Mouse (Mus musculus): ENCODE measurements around the gene Olig1. TPM values are rescaled to one million over a fixed set of nuclear protein-coding genes. Genes with fewer than 3 reads are reported as not detected.
A peak's percentile ranks its signal among the peaks of the same experiment; 100 is the strongest.

Olig1 gene
- polyA plus RNA-seq, 1 experiment from 2014 or later: 0.08 TPM

GRCm38 (mm10) chr16:91225233-91226037, 44.1 kb upstream of the Olig1 start, which contains the start of gene Olig2:
TSS of gene Olig2 (plus strand) at chr16:91225457.
- Histone ChIP-seq H3K27ac (ENCODE audit: low read depth) (no peak within 1 kb of the TSS), H3K4me2 (peak within 1 kb of the TSS; percentile 54), H3K9ac (no peak within 1 kb of the TSS), H3K9me3 (ENCODE audit: low read depth, low read length) (no peaks in the 10 kb centered on the region), H3K36me3 (ENCODE audit: insufficient read depth) (no peaks in the 10 kb centered on the region), H3K4me1 (ENCODE audit: insufficient read depth) (no peaks in the 10 kb centered on the region), H3K27me3 (ENCODE audit: insufficient read depth, low read length) (peaks cover 100% of the 10 kb centered on the region), H3K4me3 (ENCODE audit: low read depth, low read length) (peak within 1 kb of the TSS; percentile 24)
- ATAC-seq (ENCODE audit: insufficient read depth) (peak; percentile 60; the same call in 1 of the 2 replicates), DNase-seq (peak; percentile 61)
- no peak for TF ChIP-seq CTCF (IDR thresholded peaks at IDR 0.05; ENCODE audit: low read depth)
- WGBS: under 1% methylated on average over 53 of the region's 53 CpGs

DNA sequence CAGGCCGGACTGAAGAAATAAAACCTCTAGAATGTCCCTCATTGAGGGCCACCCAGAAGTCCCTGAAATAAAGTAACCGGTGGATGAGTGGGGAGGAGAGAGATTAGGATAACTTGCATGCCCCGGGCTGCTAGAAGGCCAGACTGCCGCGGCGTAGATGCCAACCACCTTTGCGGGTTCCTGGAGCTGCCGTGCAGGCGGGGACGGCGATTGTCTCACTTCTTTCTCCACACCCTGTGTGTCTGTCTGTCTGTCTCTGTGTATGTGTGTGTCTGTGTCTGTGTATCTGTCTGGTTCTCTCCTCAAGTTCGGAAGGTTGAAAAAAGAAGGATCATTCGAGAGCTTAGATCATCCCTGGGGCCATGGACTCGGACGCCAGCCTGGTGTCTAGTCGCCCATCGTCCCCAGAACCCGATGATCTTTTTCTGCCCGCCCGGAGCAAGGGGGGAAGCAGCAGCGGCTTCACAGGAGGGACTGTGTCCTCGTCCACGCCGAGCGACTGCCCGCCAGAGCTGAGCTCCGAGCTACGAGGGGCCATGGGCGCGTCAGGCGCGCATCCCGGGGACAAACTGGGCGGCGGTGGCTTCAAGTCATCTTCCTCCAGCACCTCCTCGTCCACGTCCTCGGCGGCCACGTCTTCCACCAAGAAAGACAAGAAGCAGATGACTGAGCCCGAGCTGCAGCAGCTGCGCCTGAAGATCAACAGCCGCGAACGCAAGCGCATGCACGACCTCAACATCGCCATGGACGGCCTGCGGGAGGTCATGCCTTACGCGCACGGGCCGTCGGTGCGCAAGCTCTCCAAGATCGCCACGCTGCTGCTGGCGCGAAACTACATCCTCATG, 43.3 kb upstream of the Olig1 start:
- Histone ChIP-seq H3K4me2 (no peak overlapping the region; the same call in 1 of the 2 replicates), H3K9me3 (ENCODE audit: low read depth, low read length) (no peaks in the 10 kb centered on the region), H3K9ac (no peak overlapping the region), H3K27ac (ENCODE audit: low read depth) (no peak overlapping the region), H3K4me1 (ENCODE audit: insufficient read depth) (no peaks in the 10 kb centered on the region), H3K36me3 (ENCODE audit: insufficient read depth) (no peaks in the 10 kb centered on the region), H3K27me3 (ENCODE audit: insufficient read depth, low read length) (peaks cover 100% of the 10 kb centered on the region), H3K4me3 (ENCODE audit: low read depth, low read length) (peak overlapping the region; percentile 4; the same call in 1 of the 2 replicates)
- DNase-seq (no peak), ATAC-seq (ENCODE audit: insufficient read depth) (no peak)
- no peak for TF ChIP-seq CTCF (IDR thresholded peaks at IDR 0.05; ENCODE audit: low read depth)
- WGBS: under 1% methylated on average over 60 of the region's 60 CpGs

GRCm38 (mm10) chr16:91226883-91227759, 42.5 kb upstream of the Olig1 start:
- ATAC-seq (ENCODE audit: insufficient read depth): no peak

GRCm38 (mm10) chr16:91227760-91228043, 41.9 kb upstream of the Olig1 start:
- no peak overlapping the region for H3K4me3 ChIP-seq (ENCODE audit: low read depth, low read length)
- H3K27me3 ChIP-seq (ENCODE audit: insufficient read depth, low read length): peaks cover 100% of the 10 kb centered on the region
- 3% methylated on average over 6 of the region's 6 CpGs for WGBS
- no peaks in the 10 kb centered on the region for H3K36me3 ChIP-seq (ENCODE audit: insufficient read depth)
- ATAC-seq (ENCODE audit: insufficient read depth) (no peak), DNase-seq (no peak)
- TF ChIP-seq CTCF (IDR thresholded peaks at IDR 0.05; ENCODE audit: low read depth): no peak
- no peaks in the 10 kb centered on the region for H3K4me1 ChIP-seq (ENCODE audit: insufficient read depth)
- no peak overlapping the region for H3K27ac ChIP-seq (ENCODE audit: low read depth)
- H3K4me2 ChIP-seq: no peak overlapping the region
- no peaks in the 10 kb centered on the region for H3K9me3 ChIP-seq (ENCODE audit: low read depth, low read length)
- H3K9ac ChIP-seq: no peak overlapping the region

More at GRCm38 (mm10) chr16:91226883-91227759, 42.5 kb upstream of the Olig1 start:
- H3K4me1 ChIP-seq (ENCODE audit: insufficient read depth): no peaks in the 10 kb centered on the region
- no peaks in the 10 kb centered on the region for H3K9me3 ChIP-seq (ENCODE audit: low read depth, low read length)
- H3K4me3 ChIP-seq (ENCODE audit: low read depth, low read length): peak overlapping the region; percentile 4; the same call in 1 of the 2 replicates
- peaks cover 100% of the 10 kb centered on the region for H3K27me3 ChIP-seq (ENCODE audit: insufficient read depth, low read length)
- no peak for DNase-seq
- no peak overlapping the region for H3K9ac ChIP-seq
- no peak for TF ChIP-seq CTCF (IDR thresholded peaks at IDR 0.05; ENCODE audit: low read depth)
- no peak overlapping the region for H3K27ac ChIP-seq (ENCODE audit: low read depth)
- H3K36me3 ChIP-seq (ENCODE audit: insufficient read depth): no peaks in the 10 kb centered on the region
- H3K4me2 ChIP-seq: peak overlapping the region; percentile 29; the same call in 1 of the 2 replicates
- 1% methylated on average over 83 of the region's 85 CpGs for WGBS

DNA sequence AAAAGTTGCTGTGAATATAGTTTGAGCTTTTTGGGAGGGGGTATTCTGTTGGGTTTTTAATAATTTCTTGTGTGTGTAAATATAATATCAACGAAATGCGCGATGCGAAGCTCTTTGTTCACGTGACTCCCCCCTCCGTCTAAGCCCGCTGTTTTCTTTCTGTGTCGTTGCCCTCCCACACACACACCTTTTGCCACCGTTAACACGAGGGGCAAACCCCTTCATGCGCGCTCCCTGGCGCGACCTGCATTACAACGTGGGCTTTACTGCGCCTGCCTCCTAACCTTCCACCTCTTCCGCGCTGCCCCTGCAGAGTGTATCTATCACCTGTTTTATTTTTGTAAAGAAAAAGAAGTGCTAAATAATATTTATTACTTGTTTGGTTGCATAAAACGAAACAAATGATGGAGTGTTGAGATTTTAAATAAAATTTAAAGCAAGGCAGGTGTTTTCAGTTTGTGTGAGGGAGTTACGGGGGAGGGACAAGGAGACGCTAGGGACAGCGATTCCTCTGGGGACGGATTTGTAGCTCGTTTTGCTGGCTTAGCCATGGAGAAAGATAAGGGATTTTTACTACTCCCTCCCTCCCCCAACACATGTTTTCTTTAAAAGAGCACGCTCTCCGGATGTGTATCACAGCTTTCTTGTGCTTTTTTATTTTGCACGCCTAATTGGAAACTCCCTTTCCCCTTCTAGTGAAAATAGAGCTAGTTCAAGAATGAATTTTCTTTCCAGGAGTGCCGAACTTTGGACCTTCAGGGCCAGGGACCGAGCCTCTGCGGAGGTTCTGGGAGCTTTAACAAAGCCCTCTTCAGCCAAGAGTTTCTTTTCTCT, 41.1 kb upstream of the Olig1 start:
- WGBS: 2% methylated on average over 30 of the region's 30 CpGs
- no peak for DNase-seq
- peaks cover 100% of the 10 kb centered on the region for H3K27me3 ChIP-seq (ENCODE audit: insufficient read depth, low read length)
- no peak overlapping the region for H3K4me3 ChIP-seq (ENCODE audit: low read depth, low read length)
- no peak overlapping the region for H3K9ac ChIP-seq
- H3K36me3 ChIP-seq (ENCODE audit: insufficient read depth): no peaks in the 10 kb centered on the region
- H3K4me1 ChIP-seq (ENCODE audit: insufficient read depth): no peaks in the 10 kb centered on the region
- H3K27ac ChIP-seq (ENCODE audit: low read depth): no peak overlapping the region
- H3K9me3 ChIP-seq (ENCODE audit: low read depth, low read length): no peaks in the 10 kb centered on the region
- no peak for ATAC-seq (ENCODE audit: insufficient read depth)
- no peak for TF ChIP-seq CTCF (IDR thresholded peaks at IDR 0.05; ENCODE audit: low read depth)
- H3K4me2 ChIP-seq: no peak overlapping the region

- 2% methylated on average over 10 of the region's 10 CpGs for WGBS
- peaks cover 100% of the 10 kb centered on the region for H3K27me3 ChIP-seq (ENCODE audit: insufficient read depth, low read length)
- no peak overlapping the region for H3K4me3 ChIP-seq (ENCODE audit: low read depth, low read length)
- TF ChIP-seq CTCF (IDR thresholded peaks at IDR 0.05; ENCODE audit: low read depth): no peak
- H3K27ac ChIP-seq (ENCODE audit: low read depth): no peak overlapping the region
- no peak for DNase-seq
- no peaks in the 10 kb centered on the region for H3K4me1 ChIP-seq (ENCODE audit: insufficient read depth)
- no peak for ATAC-seq (ENCODE audit: insufficient read depth)
- no peaks in the 10 kb centered on the region for H3K9me3 ChIP-seq (ENCODE audit: low read depth, low read length)
- no peak overlapping the region for H3K4me2 ChIP-seq
- no peak overlapping the region for H3K9ac ChIP-seq
- no peaks in the 10 kb centered on the region for H3K36me3 ChIP-seq (ENCODE audit: insufficient read depth)
Observed at GRCm38 (mm10) chr16:91229072-91229348, 40.6 kb upstream of the Olig1 start.
